Mouse (Mus musculus) spleen, adult 12 weeks (tissue): ENCODE measurements at regions not wholly inside any gene's neighbourhood (a gene's known extent, or its start where the extent isn't known, plus 50 kb on each side); places are given as distances from the start of the nearest gene placed in this dataset.

ENCODE experiments used
- DNase-seq: peaks from one replicate; pipeline ENCODE4 v3.0.0; 2022; ENCODE audit warnings: low spot score

DNA sequence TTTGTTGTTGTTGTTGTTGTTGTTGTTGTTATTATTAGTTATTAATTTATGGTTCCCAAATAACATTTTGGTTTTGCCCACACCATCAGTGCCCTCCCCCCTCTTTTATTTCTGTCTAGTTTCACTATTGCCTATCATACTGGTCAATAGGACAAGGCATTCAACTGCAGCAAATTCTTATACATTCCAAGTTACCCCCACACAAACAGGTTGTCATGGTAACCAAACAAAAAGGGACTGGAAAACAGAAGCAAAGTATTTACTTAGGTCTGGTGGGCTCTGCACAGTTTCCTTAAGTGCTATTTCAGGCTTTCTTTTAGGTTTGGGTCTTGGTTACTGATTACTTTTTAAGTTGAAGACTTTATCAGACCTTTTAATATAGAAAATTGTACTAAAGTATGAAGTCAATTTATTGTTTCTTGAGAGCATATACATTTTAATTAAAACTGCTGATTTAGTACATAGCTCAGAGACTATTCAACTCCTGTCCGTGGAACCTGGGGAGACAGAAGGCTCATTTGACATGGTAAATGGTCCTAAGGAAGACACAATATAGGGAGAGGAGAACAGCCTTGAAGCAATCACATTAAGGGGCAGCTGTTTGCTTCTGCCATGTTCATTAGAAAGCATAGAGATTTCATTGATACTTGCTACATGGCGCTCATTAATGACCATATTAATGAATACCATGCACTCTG is 90.3 kb downstream of the Brms1l start:
- DNase-seq = no peak
